Mouse (Mus musculus) brain, embryonic 14.5 days (tissue): ENCODE data around the gene Runx1.

ENCODE experiments used
- CTCF ChIP-seq: fragments of 200-500 bp; IDR thresholded peaks from 2 replicates; pipeline ENCODE4 v1.5.1; 2012; ENCODE audit warnings: inconsistent platforms, mild to moderate bottlenecking, moderate library complexity, borderline replicate concordance; ENCODE audit not compliant: insufficient read depth, insufficient read length; ENCODE audit errors: extremely low read depth
- POLR2A ChIP-seq: fragments of 200-500 bp; IDR thresholded peaks from 2 replicates; pipeline ENCODE4 v1.6.1; 2012; ENCODE audit warnings: mild to moderate bottlenecking, inconsistent platforms, borderline replicate concordance; ENCODE audit not compliant: poor library complexity, insufficient read depth, insufficient read length, severe bottlenecking; ENCODE audit errors: extremely low read depth

GRCm38 (mm10) chr16:92623953-92624352 lies 202.0 kb downstream of the Runx1 start:
- TF ChIP-seq CTCF (no peak), POLR2A (no peak)
